Mouse (Mus musculus) small intestine, adult 2 months (tissue): ENCODE data around the gene Ercc5. TPM values are rescaled to one million over a fixed set of nuclear protein-coding genes. Genes with fewer than 3 reads are reported as not detected.

Experiments
- H3K27ac ChIP-seq: fragments of 200-500 bp; 2 replicates; pipeline ENCODE4 v1.5.1; 2012; ENCODE audit warnings: low read depth, low read length, control low read depth, inconsistent platforms; ENCODE audit not compliant: insufficient read depth
- H3K27me3 ChIP-seq: fragments of 200-500 bp; 2 replicates; pipeline ENCODE4 v1.6.1; 2012; ENCODE audit warnings: mild to moderate bottlenecking, moderate library complexity, low read length, inconsistent platforms; ENCODE audit not compliant: control insufficient read depth, insufficient read depth
- H3K36me3 ChIP-seq: fragments of 200-500 bp; 2 replicates; pipeline ENCODE4 v1.6.1; 2012; ENCODE audit warnings: mild to moderate bottlenecking, low read length, control low read depth, inconsistent platforms; ENCODE audit not compliant: control insufficient read depth, insufficient read depth
- H3K4me1 ChIP-seq: fragments of 200-500 bp; 2 replicates; pipeline ENCODE4 v1.6.1; 2012; ENCODE audit warnings: low read length, inconsistent platforms, mixed read lengths; ENCODE audit not compliant: control insufficient read depth, insufficient read depth, insufficient read length
- H3K4me3 ChIP-seq: fragments of 200-500 bp; 2 replicates; pipeline ENCODE4 v1.5.1; 2012; ENCODE audit warnings: low read depth, mild to moderate bottlenecking, control low read depth, inconsistent platforms, low read length, moderate library complexity
- CTCF ChIP-seq: fragments of 200-500 bp; IDR thresholded peaks from 2 replicates; pipeline ENCODE4 v1.5.1; 2012; ENCODE audit warnings: low read depth, mild to moderate bottlenecking, control low read depth, inconsistent platforms, low read length, moderate library complexity, mixed read lengths; ENCODE audit not compliant: insufficient replicate concordance, insufficient read length; ENCODE audit errors: extremely low read depth
- POLR2A ChIP-seq: fragments of 200-500 bp; IDR thresholded peaks from 2 replicates; pipeline ENCODE4 v1.6.1; 2012; ENCODE audit warnings: low read depth, mild to moderate bottlenecking, control low read depth, inconsistent platforms, low read length, moderate library complexity
- whole genome bisulfite sequencing: fragments of 180-500 bp; shearing (Covaris S2); methylation state at CpG from one replicate; pipeline ENCODE4 v1.1.7; 2018; 5-methylcytosine and 5-hydroxymethylcytosine counted together
- polyA plus RNA-seq: library from polyadenylated mRNA; depleted of rRNA; stranded (reverse); fragments of >200 nt; gene quantifications from 2 replicates; pipeline ENCODE4 v1.2.3, GENCODE M21; 2012; rRNA removed

The Ercc5 gene
- polyA plus RNA-seq, 1 experiment: 1.7 TPM

- Histone ChIP-seq H3K27ac (no peak within 1 kb of the TSS), H3K4me3 (no peak within 1 kb of the TSS), H3K36me3 (no peaks in the 10 kb centered on the region), H3K27me3 (no peaks in the 10 kb centered on the region), H3K4me1 (no peaks in the 10 kb centered on the region)
- WGBS: 70% methylated on average over 1 of the region's 1 CpGs
- TF ChIP-seq CTCF: no peak
- no peak for TF ChIP-seq POLR2A
Measured at GRCm38 (mm10) chr1:44218876-44219275, 71.3 kb downstream of the Ercc5 start, which contains the start of gene Mettl21e. Mettl21e (minus strand) TSS chr1:44218961.

GRCm38 (mm10) chr1:44229044-44229443, 81.5 kb downstream of the Ercc5 start:
- WGBS: 32% methylated on average over 2 of the region's 2 CpGs
- Histone ChIP-seq H3K27me3 (no peaks in the 10 kb centered on the region; the same call in 1 of the 2 replicates), H3K4me3 (no peak overlapping the region), H3K4me1 (no peaks in the 10 kb centered on the region), H3K27ac (no peak overlapping the region), H3K36me3 (no peaks in the 10 kb centered on the region)
- TF ChIP-seq POLR2A: no peak
- TF ChIP-seq CTCF: no peak

Other genes starting within 250 kb of the Ercc5 start
- 1.5 and 2.2 TPM in 2 replicates for gene Tpp2, start 214.1 kb upstream of the Ercc5 start, polyA plus RNA-seq
- not detected in 2 replicates for gene Mettl21c, start 127.7 kb upstream of the Ercc5 start, polyA plus RNA-seq
- gene Gm8251, start 85.8 kb upstream of the Ercc5 start, polyA plus RNA-seq: not detected in 2 replicates
- 0.83 and 1.6 TPM in 2 replicates for gene Tex30, start 45.3 kb upstream of the Ercc5 start, polyA plus RNA-seq
- 2.2 and 5.0 TPM in 2 replicates for gene Kdelc1, start 28.9 kb upstream of the Ercc5 start, polyA plus RNA-seq
- gene Bivm, start 28.8 kb upstream of the Ercc5 start, polyA plus RNA-seq: 1.1 and 3.4 TPM in 2 replicates
- gene Mettl21e, start 71.2 kb downstream of the Ercc5 start, polyA plus RNA-seq: not detected in 2 replicates